Mouse (Mus musculus): ENCODE measurements at regions not wholly inside any gene's neighbourhood (a gene's known extent, or its start where the extent isn't known, plus 50 kb on each side); places are given as distances from the start of the nearest gene placed in this dataset.

DNA sequence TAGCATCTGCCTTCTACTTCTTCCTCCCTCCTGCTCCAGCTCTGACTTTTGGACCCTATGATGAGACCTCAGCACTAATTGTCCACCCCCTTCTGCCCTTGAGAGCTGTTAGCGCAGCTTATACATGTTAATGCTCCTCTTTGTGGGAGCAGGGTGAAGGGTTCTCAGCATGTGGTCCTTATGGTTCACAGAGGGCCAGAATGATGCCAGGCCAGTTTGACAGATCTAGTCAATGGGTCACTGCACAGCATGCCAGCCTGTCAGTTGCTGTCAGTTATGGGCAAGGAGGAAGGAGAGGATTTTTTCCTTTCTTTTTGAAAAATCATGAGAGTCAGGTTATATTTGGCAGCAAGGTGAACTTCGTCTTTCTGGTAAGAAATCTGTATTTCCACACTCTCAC is 68.4 kb downstream of the 4931417E11Rik start:
- no peaks in the 10 kb centered on the region for H3K27me3 ChIP-seq
- no peaks in the 10 kb centered on the region for H3K4me1 ChIP-seq
- 90% methylated on average over 2 of the region's 2 CpGs for WGBS
- no peak overlapping the region for H3K4me3 ChIP-seq
- no peaks in the 10 kb centered on the region for H3K36me3 ChIP-seq
- no peak overlapping the region for H3K4me2 ChIP-seq
- H3K27ac ChIP-seq = no peak overlapping the region
- ATAC-seq (ENCODE audit: borderline replicate concordance, extremely low read depth, low FRiP score, low TSS enrichment) = no peak
- no peaks in the 10 kb centered on the region for H3K9me3 ChIP-seq
- H3K9ac ChIP-seq = no peak overlapping the region

DNA sequence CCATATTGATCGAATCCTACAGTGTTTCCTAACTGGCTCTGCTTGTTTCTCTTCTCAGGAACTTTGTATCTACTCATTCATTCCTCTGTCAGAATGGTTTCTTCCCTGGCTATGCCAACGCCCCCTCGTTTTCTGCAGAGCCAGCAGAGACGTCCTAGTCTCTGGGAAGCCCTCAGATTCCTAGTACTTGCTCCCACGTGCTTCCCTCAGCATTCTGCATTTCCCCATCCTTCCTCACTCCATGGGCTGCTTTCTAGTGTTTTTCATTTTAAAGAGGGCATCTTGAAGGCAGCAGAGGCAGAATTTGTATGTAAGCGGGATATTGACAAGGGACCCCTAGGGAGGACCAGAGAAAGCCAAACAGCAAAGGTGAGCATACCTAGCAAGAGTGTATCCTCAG is 80.2 kb downstream of the 4931417E11Rik start:
- WGBS = 56% methylated on average over 6 of the region's 6 CpGs
- Histone ChIP-seq H3K4me3 (no peak overlapping the region), H3K27ac (no peak overlapping the region), H3K36me3 (no peaks in the 10 kb centered on the region), H3K4me2 (no peak overlapping the region), H3K9me3 (no peaks in the 10 kb centered on the region), H3K9ac (no peak overlapping the region), H3K27me3 (no peaks in the 10 kb centered on the region), H3K4me1 (no peaks in the 10 kb centered on the region)
- ATAC-seq (ENCODE audit: borderline replicate concordance, extremely low read depth, low FRiP score, low TSS enrichment) = no peak

DNA sequence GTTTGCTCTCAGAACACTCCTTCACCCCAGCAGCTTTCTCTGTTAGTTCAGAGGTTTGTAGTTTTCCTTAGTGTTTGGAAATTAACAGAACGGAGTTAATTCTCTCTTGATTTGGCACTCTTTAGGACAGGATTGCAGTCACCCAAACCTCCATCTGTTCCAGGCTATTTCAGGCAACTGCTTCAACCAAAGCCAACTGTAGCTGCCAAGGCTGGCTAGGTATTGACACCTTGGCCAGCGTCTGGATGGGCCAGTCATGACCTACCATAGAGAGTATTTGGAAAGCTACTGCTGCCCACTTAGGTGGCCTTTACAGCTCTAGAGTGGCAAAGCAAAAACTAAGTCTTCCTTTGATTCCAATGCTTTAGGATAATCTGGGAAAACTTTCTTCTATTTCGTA is 83.2 kb downstream of the 4931417E11Rik start:
- H3K4me1 ChIP-seq = no peaks in the 10 kb centered on the region
- 86% methylated on average over 3 of the region's 3 CpGs for WGBS
- no peaks in the 10 kb centered on the region for H3K27me3 ChIP-seq
- no peak overlapping the region for H3K27ac ChIP-seq
- H3K36me3 ChIP-seq = no peaks in the 10 kb centered on the region
- ATAC-seq (ENCODE audit: borderline replicate concordance, extremely low read depth, low FRiP score, low TSS enrichment) = no peak
- no peak overlapping the region for H3K4me3 ChIP-seq
- H3K9ac ChIP-seq = no peak overlapping the region
- no peaks in the 10 kb centered on the region for H3K9me3 ChIP-seq
- no peak overlapping the region for H3K4me2 ChIP-seq

DNA sequence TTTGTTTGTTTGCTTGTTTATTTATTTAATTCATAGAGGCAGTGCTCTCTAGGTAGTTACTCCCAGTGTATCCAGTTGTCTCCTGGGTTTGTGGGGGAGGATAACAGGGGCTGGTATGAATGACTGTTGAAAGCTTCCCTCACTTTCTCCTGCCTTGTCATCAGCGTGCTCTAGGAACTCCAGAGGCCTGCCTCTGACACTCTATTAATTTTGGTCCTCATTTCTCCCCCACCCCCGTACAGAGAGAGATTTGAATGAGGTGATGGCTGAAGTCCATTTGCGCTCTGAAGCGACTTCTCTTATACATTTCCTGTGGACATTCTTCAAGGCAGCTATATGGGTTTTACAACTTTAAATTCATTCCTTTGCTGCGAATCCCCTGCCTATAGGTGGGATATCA is 89.6 kb downstream of the 4931417E11Rik start:
- H3K36me3 ChIP-seq = no peaks in the 10 kb centered on the region
- H3K9me3 ChIP-seq = no peaks in the 10 kb centered on the region
- WGBS = 37% methylated on average over 5 of the region's 5 CpGs
- peaks cover 4% of the 10 kb centered on the region; the same call in 1 of the 2 replicates for H3K4me1 ChIP-seq
- H3K9ac ChIP-seq = no peak overlapping the region
- no peak overlapping the region for H3K4me2 ChIP-seq
- no peak overlapping the region for H3K27ac ChIP-seq
- no peak; the same call in 1 of the 2 replicates for ATAC-seq (ENCODE audit: borderline replicate concordance, extremely low read depth, low FRiP score, low TSS enrichment)
- no peak overlapping the region for H3K4me3 ChIP-seq
- no peaks in the 10 kb centered on the region for H3K27me3 ChIP-seq

DNA sequence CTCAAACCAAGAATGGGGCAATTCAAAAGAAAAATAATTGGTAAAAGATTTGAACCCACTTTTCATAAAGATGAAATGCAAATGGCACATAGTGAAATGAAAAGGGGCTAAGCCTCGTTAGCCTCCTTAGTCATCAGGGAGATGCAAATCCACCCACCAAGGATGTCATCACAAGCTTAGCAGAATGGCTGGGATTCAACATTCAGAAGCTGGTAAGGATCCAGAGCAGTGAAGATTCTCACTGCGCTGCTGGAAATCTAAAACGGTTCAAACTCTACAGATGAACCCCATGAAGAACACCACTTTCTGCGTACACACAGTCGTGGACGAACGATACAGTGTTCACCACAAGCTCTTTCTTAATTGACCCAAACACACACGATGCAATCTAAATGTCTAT is 91.6 kb downstream of the 4931417E11Rik start:
- Histone ChIP-seq H3K9ac (no peak overlapping the region), H3K4me2 (no peak overlapping the region), H3K4me3 (no peak overlapping the region), H3K36me3 (no peaks in the 10 kb centered on the region), H3K4me1 (peaks cover 4% of the 10 kb centered on the region; the same call in 1 of the 2 replicates), H3K9me3 (no peaks in the 10 kb centered on the region), H3K27me3 (no peaks in the 10 kb centered on the region), H3K27ac (no peak overlapping the region)
- no peak for ATAC-seq (ENCODE audit: borderline replicate concordance, extremely low read depth, low FRiP score, low TSS enrichment)
- 79% methylated on average over 8 of the region's 8 CpGs for WGBS

DNA sequence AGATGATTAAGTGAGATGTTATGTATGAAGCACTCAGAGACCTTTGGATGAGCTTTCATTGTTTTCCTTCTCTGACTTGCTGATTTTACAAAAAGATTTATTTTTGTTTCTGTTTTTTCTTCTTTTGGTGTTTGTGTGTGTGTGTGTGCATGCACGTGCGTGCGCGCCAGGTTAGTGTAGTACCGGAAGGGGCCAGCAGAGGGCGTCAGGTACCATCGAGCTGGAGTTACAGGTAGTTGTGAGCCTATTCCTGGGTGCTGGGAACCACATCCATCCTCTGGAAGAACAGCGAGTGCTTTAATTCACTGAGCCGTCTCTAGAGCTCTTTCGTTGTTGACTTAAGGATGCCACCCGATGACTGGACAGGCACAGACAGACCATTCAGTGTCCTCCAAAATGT is 93.2 kb downstream of the 4931417E11Rik start:
- H3K27me3 ChIP-seq = no peaks in the 10 kb centered on the region
- no peak for ATAC-seq (ENCODE audit: borderline replicate concordance, extremely low read depth, low FRiP score, low TSS enrichment)
- 90% methylated on average over 11 of the region's 11 CpGs for WGBS

DNA sequence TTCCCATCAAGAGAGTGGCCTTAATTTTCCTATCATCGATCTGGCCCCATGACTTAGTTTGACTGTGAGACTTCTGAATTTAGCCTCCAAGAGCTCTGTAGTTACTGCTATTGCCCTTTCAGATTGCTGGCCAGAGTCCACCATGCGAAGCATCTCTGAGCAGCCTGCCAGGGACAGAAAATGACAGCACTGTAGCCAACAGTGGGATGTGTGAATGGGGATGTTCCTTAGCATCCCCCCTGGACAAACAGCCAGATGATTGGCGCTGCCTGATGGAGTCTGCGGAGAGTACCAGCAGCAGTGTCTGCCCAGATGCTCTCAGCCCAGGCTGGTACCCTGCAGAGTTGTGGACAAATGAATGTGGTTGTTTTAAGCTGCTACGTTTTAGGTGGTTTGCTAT is 96.6 kb downstream of the 4931417E11Rik start:
- no peak overlapping the region for H3K9ac ChIP-seq
- no peak overlapping the region for H3K27ac ChIP-seq
- H3K9me3 ChIP-seq = no peaks in the 10 kb centered on the region
- 68% methylated on average over 5 of the region's 5 CpGs for WGBS
- H3K4me2 ChIP-seq = no peak overlapping the region
- H3K4me3 ChIP-seq = no peak overlapping the region
- no peaks in the 10 kb centered on the region for H3K36me3 ChIP-seq
- peaks cover 13% of the 10 kb centered on the region; the same call in 1 of the 2 replicates for H3K4me1 ChIP-seq
- ATAC-seq (ENCODE audit: borderline replicate concordance, extremely low read depth, low FRiP score, low TSS enrichment) = no peak
- peaks cover 4% of the 10 kb centered on the region; the same call in 1 of the 2 replicates for H3K27me3 ChIP-seq

More for the DNA sequence above, 93.2 kb downstream of the 4931417E11Rik start:
- peaks cover 4% of the 10 kb centered on the region; the same call in 1 of the 2 replicates for H3K4me1 ChIP-seq
- H3K9me3 ChIP-seq = no peaks in the 10 kb centered on the region
- H3K4me3 ChIP-seq = no peak overlapping the region
- H3K27ac ChIP-seq = no peak overlapping the region
- H3K36me3 ChIP-seq = no peaks in the 10 kb centered on the region
- no peak overlapping the region for H3K4me2 ChIP-seq
- no peak overlapping the region for H3K9ac ChIP-seq

DNA sequence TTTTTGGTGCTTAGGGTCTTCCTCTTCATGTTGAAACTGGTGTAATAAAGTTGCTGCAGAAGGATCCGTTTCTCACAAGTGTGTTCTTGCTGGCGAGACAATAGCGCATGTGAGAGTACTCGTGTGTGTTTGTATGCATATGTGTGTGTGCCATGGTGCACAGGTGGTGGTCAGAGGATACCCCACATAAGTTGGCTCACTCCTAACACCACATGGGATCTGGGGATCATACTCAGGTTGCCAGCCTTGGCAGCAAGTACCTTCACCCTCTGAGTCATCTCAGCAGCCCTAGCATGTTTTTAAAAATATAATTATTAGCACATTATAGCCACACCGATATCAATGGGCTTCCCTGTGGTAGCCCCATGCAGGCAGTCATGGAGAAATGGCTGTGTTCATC is 97.6 kb downstream of the 4931417E11Rik start:
- WGBS = 89% methylated on average over 5 of the region's 5 CpGs
- Histone ChIP-seq H3K4me2 (no peak overlapping the region), H3K27me3 (peaks cover 4% of the 10 kb centered on the region; the same call in 1 of the 2 replicates), H3K4me3 (no peak overlapping the region), H3K4me1 (peaks cover 14% of the 10 kb centered on the region; the same call in 1 of the 2 replicates), H3K9ac (no peak overlapping the region), H3K36me3 (no peaks in the 10 kb centered on the region), H3K9me3 (no peaks in the 10 kb centered on the region), H3K27ac (no peak overlapping the region)
- ATAC-seq (ENCODE audit: borderline replicate concordance, extremely low read depth, low FRiP score, low TSS enrichment) = no peak

DNA sequence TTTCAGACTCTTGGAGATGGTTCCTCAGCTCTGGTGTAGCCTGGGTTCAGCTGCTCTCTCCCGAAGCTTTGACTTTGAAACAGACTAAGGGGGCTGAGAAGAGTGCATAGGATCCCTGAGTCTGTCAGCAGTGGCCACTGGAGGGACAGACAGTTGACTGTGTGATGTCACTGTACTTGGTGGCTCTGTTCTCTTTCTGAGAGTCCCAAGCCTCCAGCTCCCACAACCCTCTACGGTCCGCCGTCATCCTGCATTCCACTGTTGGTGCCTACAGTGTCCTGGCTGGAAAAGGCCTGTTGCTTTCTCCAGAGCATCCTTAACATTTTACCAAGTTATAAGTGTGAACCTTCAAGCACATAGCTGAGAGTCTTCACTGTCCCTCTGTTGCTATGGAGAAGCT is 98.6 kb downstream of the 4931417E11Rik start:
- H3K36me3 ChIP-seq = no peaks in the 10 kb centered on the region
- no peak for ATAC-seq (ENCODE audit: borderline replicate concordance, extremely low read depth, low FRiP score, low TSS enrichment)
- H3K27ac ChIP-seq = no peak overlapping the region
- H3K9me3 ChIP-seq = no peaks in the 10 kb centered on the region
- H3K4me3 ChIP-seq = no peak overlapping the region
- H3K27me3 ChIP-seq = peaks cover 4% of the 10 kb centered on the region; the same call in 1 of the 2 replicates
- no peak overlapping the region for H3K4me2 ChIP-seq
- no peak overlapping the region for H3K9ac ChIP-seq
- peaks cover 14% of the 10 kb centered on the region; the same call in 1 of the 2 replicates for H3K4me1 ChIP-seq
- 79% methylated on average over 4 of the region's 4 CpGs for WGBS

DNA sequence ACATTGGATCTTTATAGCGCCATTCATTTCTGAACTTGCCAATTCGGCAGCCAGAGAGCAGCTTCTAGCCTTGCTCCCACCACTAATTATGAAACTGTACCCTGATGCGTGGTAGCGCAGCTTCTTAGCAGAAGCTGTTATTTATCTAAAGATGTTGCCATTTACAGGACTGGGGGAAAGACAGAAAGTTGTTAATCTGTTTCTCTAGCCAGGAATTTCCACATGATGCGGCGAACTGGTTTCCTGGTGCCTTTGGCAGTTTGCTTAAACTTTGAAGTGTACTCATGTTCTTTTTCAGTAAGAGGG is 100.7 kb downstream of the 4931417E11Rik start:
- Histone ChIP-seq H3K4me1 (peaks cover 14% of the 10 kb centered on the region; the same call in 1 of the 2 replicates), H3K36me3 (no peaks in the 10 kb centered on the region), H3K4me2 (peak overlapping the region; percentile 45), H3K9me3 (no peaks in the 10 kb centered on the region), H3K4me3 (peak overlapping the region; percentile 19; the same call in 1 of the 2 replicates), H3K27ac (no peak overlapping the region), H3K9ac (no peak overlapping the region), H3K27me3 (peaks cover 4% of the 10 kb centered on the region; the same call in 1 of the 2 replicates)
- WGBS = 9% methylated on average over 6 of the region's 6 CpGs
- no peak for ATAC-seq (ENCODE audit: borderline replicate concordance, extremely low read depth, low FRiP score, low TSS enrichment)

DNA sequence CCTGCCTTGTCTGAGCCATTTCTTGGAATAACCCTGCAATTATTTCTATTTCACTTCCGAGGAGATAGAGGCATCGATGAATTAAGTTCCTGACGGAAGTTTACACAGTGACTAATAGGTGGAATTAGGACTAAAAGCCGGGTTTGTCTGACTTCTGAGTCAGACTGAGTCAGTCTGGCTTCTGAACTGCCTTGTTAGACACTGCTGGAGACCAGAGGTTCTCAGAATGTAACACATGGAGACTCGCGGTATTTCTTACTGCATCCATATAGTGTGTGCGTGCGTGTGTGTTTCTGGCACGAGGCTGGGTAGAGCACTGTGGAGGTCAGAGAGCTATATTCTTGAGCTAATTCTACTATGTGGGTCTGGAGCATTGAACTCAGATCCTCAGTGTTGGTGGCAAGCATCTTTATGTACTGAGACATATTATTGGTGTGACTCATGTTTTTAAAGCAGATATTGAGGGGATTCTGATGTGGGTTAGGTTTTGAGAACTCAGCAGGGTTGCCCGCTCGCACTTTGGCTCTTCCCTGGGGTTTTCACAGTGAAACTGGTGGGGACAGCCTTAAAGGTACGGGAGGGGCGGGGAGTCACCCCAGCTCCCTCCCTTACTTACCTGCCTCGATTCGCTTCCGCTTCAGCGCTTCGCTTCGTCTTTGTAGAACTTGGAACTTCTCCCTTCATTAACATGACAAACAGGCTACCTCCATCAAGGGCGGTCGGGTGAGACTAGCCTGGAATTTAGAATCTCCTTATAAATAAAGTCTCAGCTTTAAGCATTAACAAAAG is 101.2 kb downstream of the 4931417E11Rik start:
- Histone ChIP-seq H3K4me1 (peaks cover 14% of the 10 kb centered on the region; the same call in 1 of the 2 replicates), H3K9ac (no peak overlapping the region), H3K9me3 (no peaks in the 10 kb centered on the region), H3K27me3 (peaks cover 4% of the 10 kb centered on the region; the same call in 1 of the 2 replicates), H3K4me3 (peak overlapping the region; percentile 19; the same call in 1 of the 2 replicates), H3K27ac (no peak overlapping the region), H3K36me3 (no peaks in the 10 kb centered on the region), H3K4me2 (peak overlapping the region; percentile 45)
- whole genome bisulfite sequencing = 8% methylated on average over 21 of the region's 21 CpGs
- ATAC-seq (ENCODE audit: borderline replicate concordance, extremely low read depth, low FRiP score, low TSS enrichment) = peak; percentile 55; the same call in 1 of the 2 replicates

DNA sequence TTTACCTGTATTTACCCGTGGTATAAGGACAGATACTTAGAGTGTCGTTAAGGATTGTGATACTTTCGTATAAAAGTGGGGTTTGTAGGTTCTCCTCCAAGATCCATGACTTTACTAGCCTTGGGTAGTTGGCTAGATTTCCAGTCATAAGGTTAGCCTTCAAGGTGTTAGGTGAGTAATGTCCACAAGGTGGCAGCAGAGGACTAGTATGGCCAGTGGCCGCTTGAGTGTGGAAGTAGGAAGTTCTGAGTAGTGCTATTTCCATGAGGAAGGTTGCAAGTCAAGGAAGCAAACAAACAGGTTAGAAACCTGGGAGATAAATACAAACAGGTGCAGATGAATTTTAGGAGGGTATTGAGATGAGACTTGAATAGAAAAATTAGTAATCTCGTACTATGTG is 101.9 kb downstream of the 4931417E11Rik start:
- H3K9me3 ChIP-seq = no peaks in the 10 kb centered on the region
- WGBS = 5% methylated on average over 5 of the region's 5 CpGs
- no peak overlapping the region; the same call in 1 of the 2 replicates for H3K4me3 ChIP-seq
- no peak overlapping the region for H3K9ac ChIP-seq
- H3K4me2 ChIP-seq = peak overlapping the region; percentile 45
- peaks cover 4% of the 10 kb centered on the region; the same call in 1 of the 2 replicates for H3K27me3 ChIP-seq
- H3K36me3 ChIP-seq = no peaks in the 10 kb centered on the region
- no peak overlapping the region for H3K27ac ChIP-seq
- H3K4me1 ChIP-seq = peaks cover 14% of the 10 kb centered on the region; the same call in 1 of the 2 replicates
- ATAC-seq (ENCODE audit: borderline replicate concordance, extremely low read depth, low FRiP score, low TSS enrichment) = peak; percentile 62; the same call in 1 of the 2 replicates

All from lung, embryonic 15.5 days (tissue).